Mouse (Mus musculus): Measurements from ENCODE around the gene Smim5. TPM values are rescaled to one million over a fixed set of nuclear protein-coding genes. Genes with fewer than 3 reads are reported as not detected.
A peak's percentile ranks its signal among the peaks of the same experiment; 100 is the strongest.

Smim5 gene
- polyA plus RNA-seq, 1 experiment from 2014 or later = 0.24 TPM

- peaks cover 31% of the 10 kb centered on the region for H3K36me3 ChIP-seq (ENCODE audit: inconsistent target)
- peaks cover 29% of the 10 kb centered on the region for H3K79me2 ChIP-seq (ENCODE audit: inconsistent target)
- H3K27ac ChIP-seq = no peak overlapping the region
- WGBS (ENCODE audit: missing documents) = 40% methylated on average over 3 of the region's 3 CpGs
- no peak overlapping the region for H3K4me3 ChIP-seq (ENCODE audit: inconsistent target)
These were observed 30.1 kb downstream of the Smim5 start for GRCm38 (mm10) chr11:115929818-115930217.

DNA sequence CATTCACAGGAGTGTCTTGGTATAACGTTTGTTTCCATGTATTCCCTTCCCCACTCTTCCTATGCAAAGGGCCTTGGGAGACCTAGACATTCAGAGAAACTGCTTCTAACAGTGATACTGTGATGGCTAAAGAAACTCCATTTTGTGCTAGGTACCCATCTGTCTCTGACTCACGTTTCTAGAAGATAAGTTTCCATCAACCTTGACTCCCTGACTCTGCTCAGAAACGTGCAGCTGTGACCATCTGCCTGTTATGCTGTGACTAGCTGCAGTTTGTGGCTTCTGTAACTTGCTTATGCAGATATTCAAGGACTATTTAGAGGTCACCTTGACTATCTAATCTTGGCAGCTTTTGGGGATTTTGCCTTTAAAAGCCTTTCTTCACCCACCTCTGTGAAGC lies 31.5 kb downstream of the Smim5 start:
- peaks cover 43% of the 10 kb centered on the region for H3K79me2 ChIP-seq (ENCODE audit: inconsistent target)
- WGBS (ENCODE audit: missing documents) = 92% methylated on average over 3 of the region's 3 CpGs
- H3K4me3 ChIP-seq (ENCODE audit: inconsistent target) = no peak overlapping the region
- no peak overlapping the region for H3K27ac ChIP-seq
- peaks cover 30% of the 10 kb centered on the region for H3K36me3 ChIP-seq (ENCODE audit: inconsistent target)

DNA sequence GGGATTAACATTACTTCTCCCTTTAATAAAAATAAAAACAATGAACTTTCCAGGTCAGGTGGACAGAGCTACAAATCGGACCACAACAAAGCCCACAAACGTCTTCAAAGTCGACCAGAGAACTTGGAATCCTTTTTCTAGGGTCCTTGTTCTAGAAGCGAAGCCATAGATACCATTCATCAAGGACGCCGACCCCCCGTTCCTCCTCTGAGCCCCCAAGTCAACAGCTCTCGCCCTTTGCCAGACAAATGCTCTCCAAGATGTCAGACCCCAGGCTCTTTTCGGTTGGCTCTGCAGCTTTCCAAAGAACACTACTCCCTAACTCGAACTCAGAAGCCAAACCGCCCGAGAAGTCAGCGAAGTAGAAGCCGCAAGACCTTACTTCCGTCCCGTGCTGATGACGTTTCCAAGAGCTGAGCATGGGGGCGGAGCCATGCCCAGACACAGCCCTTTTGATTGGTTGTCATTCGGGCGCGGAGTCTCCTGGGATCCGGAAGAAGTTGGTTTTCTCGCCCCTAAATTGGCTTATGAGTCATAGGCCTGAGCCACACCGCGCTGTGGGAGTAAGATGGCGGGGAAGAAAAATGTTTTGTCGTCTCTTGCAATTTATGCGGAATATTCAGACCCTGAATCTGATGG lies 33.5 kb downstream of the Smim5 start, which contains the start of the genes Sap30bp and Recql5:
Gene Sap30bp (plus strand): TSS at position 175 of the 639 bp plus-strand sequence.
Gene Recql5 (minus strand): TSS at position 370 of the 639 bp plus-strand sequence.
- peaks cover 31% of the 10 kb centered on the region for H3K36me3 ChIP-seq (ENCODE audit: inconsistent target)
- peak within 1 kb of the TSS; percentile 51 for H3K27ac ChIP-seq
- peaks cover 57% of the 10 kb centered on the region for H3K79me2 ChIP-seq (ENCODE audit: inconsistent target)
- H3K4me3 ChIP-seq (ENCODE audit: inconsistent target) = peak within 1 kb of the TSS; percentile 99
- WGBS (ENCODE audit: missing documents) = under 1% methylated on average over 28 of the region's 28 CpGs

GRCm38 (mm10) chr11:115933747-115934110 lies 34.0 kb downstream of the Smim5 start:
- H3K36me3 ChIP-seq (ENCODE audit: inconsistent target) = peaks cover 31% of the 10 kb centered on the region
- H3K79me2 ChIP-seq (ENCODE audit: inconsistent target) = peaks cover 57% of the 10 kb centered on the region
- WGBS (ENCODE audit: missing documents) = under 1% methylated on average over 15 of the region's 16 CpGs
- peak overlapping the region; percentile 51 for H3K27ac ChIP-seq
- H3K4me3 ChIP-seq (ENCODE audit: inconsistent target) = peak overlapping the region; percentile 99

DNA sequence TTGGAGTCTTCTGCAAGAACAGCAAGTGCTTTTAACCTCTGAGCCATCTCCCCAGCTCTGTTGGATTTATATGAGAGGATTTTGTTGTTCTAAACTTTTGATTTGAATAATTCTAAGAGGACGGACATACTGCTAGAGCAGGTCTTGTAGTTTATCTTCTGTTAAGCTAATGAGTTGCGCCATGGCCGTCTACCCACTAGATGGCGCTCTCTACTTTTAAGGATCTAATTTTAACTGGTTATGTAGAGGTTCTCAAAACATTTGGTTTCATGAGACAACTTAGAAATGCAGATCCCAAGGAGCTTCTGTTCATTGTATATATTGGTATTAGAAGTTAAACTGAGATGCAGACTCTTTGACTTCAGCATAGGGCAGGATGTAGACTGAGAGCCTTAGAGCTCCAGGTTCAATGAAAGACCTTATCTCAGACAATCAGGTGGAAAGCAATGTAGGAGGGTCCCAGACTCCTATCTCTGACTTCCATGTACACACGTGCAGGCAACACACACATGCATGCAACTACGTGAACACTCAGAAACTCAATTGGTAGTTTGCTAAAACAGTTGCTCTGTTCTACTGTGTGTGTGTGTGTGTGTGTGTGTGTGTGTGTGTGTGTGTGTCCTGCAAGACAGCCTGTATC lies 40.0 kb downstream of the Smim5 start:
- Histone ChIP-seq H3K27ac (no peak overlapping the region), H3K36me3 (ENCODE audit: inconsistent target) (peaks cover 73% of the 10 kb centered on the region), H3K4me3 (ENCODE audit: inconsistent target) (no peak overlapping the region), H3K79me2 (ENCODE audit: inconsistent target) (peaks cover 28% of the 10 kb centered on the region)
- 41% methylated on average over 6 of the region's 6 CpGs for WGBS (ENCODE audit: missing documents)

DNA sequence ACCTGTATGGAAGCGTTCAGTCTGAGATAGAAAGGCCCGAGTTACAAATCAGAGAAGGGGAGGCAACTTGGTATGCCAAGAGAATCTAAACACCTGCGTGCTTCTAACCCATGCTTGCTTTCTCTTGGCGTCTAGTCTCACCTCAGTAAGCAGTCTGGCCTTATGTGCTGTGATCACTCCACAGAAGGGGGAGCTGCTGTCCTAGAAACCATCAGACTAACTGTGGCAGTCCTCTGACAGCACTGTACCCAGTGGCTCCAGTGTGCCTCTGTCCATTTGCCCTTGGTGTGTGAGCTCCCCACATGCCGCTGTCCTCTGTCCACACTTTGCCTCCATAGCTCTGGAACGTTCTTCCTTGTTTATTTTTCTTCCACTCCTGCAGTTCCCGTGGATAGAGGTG lies 42.2 kb downstream of the Smim5 start:
- 94% methylated on average over 7 of the region's 7 CpGs for WGBS (ENCODE audit: missing documents)
- Histone ChIP-seq H3K79me2 (ENCODE audit: inconsistent target) (peaks cover 6% of the 10 kb centered on the region; the same call in 1 of the 2 replicates), H3K27ac (no peak overlapping the region), H3K4me3 (ENCODE audit: inconsistent target) (no peak overlapping the region), H3K36me3 (ENCODE audit: inconsistent target) (peaks cover 79% of the 10 kb centered on the region)

- H3K79me2 ChIP-seq (ENCODE audit: inconsistent target) = no peaks in the 10 kb centered on the region; the same call in 1 of the 2 replicates
- H3K36me3 ChIP-seq (ENCODE audit: inconsistent target) = peaks cover 87% of the 10 kb centered on the region
- 98% methylated on average over 8 of the region's 8 CpGs for WGBS (ENCODE audit: missing documents)
- H3K4me3 ChIP-seq (ENCODE audit: inconsistent target) = no peak overlapping the region
- H3K27ac ChIP-seq = no peak overlapping the region
These were observed 45.5 kb downstream of the Smim5 start for GRCm38 (mm10) chr11:115945247-115945646.

DNA sequence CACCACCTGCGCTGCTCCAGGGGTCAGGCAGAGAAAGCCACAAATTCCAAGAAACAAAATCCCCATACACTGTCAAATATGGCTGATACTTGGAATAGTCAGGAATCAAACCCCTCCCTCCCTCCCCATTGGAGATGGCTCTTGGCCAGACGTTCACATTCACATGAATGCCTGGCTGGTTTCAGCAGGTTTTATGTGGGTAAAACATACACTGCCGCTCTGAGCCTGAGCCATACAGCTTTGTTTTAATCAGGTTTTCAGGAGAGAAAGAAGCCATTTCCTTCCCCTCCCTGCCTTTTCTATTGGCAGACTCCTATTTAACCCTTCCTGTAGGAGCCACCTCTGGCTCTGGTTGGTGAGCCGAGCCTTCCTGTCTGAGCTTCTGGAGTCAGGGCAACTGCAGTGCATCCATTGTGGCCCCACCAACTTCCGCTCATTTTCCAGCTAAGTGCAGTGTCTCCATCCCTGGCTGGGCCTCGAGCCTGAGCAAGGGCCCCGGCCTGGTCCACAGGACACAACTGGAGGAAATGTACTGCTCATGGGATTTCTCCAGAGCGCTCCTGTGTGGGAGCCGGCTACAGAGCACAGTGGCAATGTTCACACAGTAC lies 46.6 kb downstream of the Smim5 start:
- WGBS (ENCODE audit: missing documents) = 97% methylated on average over 9 of the region's 9 CpGs
- Histone ChIP-seq H3K4me3 (ENCODE audit: inconsistent target) (no peak overlapping the region), H3K27ac (no peak overlapping the region), H3K36me3 (ENCODE audit: inconsistent target) (peaks cover 91% of the 10 kb centered on the region), H3K79me2 (ENCODE audit: inconsistent target) (no peaks in the 10 kb centered on the region; the same call in 1 of the 2 replicates)

DNA sequence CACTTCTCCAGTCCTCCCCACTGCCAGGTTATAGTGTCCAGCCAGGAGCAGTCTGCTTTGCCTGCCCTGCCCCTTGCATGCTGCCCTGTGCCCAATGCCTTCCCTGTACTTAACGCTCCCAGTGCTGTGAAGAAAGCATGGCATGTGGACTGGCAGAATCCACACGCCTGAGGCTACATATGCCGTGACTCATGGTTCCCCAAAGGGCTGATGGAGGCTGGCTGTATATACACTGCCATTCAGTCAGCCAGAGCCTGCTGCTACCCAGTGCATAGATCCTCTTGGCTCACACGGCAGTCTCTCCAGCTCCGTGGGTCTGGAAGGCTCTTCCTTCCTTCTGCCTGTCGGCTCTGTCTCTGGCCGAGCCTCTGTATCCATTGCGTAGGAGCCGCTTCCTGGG lies 48.5 kb downstream of the Smim5 start:
- Histone ChIP-seq H3K36me3 (ENCODE audit: inconsistent target) (peaks cover 95% of the 10 kb centered on the region), H3K4me3 (ENCODE audit: inconsistent target) (no peak overlapping the region), H3K27ac (no peak overlapping the region), H3K79me2 (ENCODE audit: inconsistent target) (no peaks in the 10 kb centered on the region; the same call in 1 of the 2 replicates)
- 92% methylated on average over 9 of the region's 9 CpGs for WGBS (ENCODE audit: missing documents)

- Histone ChIP-seq H3K79me2 (ENCODE audit: inconsistent target) (no peaks in the 10 kb centered on the region), H3K4me3 (ENCODE audit: inconsistent target) (no peak overlapping the region), H3K36me3 (ENCODE audit: inconsistent target) (peaks cover 87% of the 10 kb centered on the region), H3K27ac (no peak overlapping the region)
- 96% methylated on average over 2 of the region's 2 CpGs for WGBS (ENCODE audit: missing documents)
These were observed 51.0 kb downstream of the Smim5 start for GRCm38 (mm10) chr11:115950719-115951118.

- H3K4me3 ChIP-seq (ENCODE audit: inconsistent target) = no peak overlapping the region
- H3K36me3 ChIP-seq (ENCODE audit: inconsistent target) = peaks cover 67% of the 10 kb centered on the region
- H3K27ac ChIP-seq = peak overlapping the region; percentile 2; the same call in 1 of the 2 replicates
- no peaks in the 10 kb centered on the region for H3K79me2 ChIP-seq (ENCODE audit: inconsistent target)
- WGBS (ENCODE audit: missing documents) = 74% methylated on average over 5 of the region's 5 CpGs
These were observed 54.9 kb downstream of the Smim5 start for GRCm38 (mm10) chr11:115954712-115955111.

GRCm38 (mm10) chr11:115955195-115955858 lies 55.6 kb downstream of the Smim5 start:
- Histone ChIP-seq H3K27ac (peak overlapping the region; percentile 2; the same call in 1 of the 2 replicates), H3K36me3 (ENCODE audit: inconsistent target) (peaks cover 67% of the 10 kb centered on the region), H3K79me2 (ENCODE audit: inconsistent target) (no peaks in the 10 kb centered on the region), H3K4me3 (ENCODE audit: inconsistent target) (no peak overlapping the region)
- WGBS (ENCODE audit: missing documents) = 66% methylated on average over 10 of the region's 10 CpGs

Data from macrophage (primary cell).